Mouse (Mus musculus): Measurements from ENCODE around the gene Fxyd1. TPM values are rescaled to one million over a fixed set of nuclear protein-coding genes. Genes with fewer than 3 reads are reported as not detected.

Fxyd1 gene
- polyA plus RNA-seq, 1 experiment = 156 TPM

GRCm38 (mm10) chr7:31008889-31009288 is 48.1 kb downstream of the Fxyd1 start:
- Histone ChIP-seq H3K27ac (ENCODE audit: insufficient read depth, low read length) (no peak overlapping the region), H3K4me3 (ENCODE audit: insufficient read depth, low read length) (no peak overlapping the region), H3K4me1 (ENCODE audit: control insufficient read depth, insufficient read depth, low read length) (no peaks in the 10 kb centered on the region)
- TF ChIP-seq CTCF (IDR thresholded peaks at IDR 0.05; ENCODE audit: extremely low read depth, insufficient read depth, low read length) (no peak), POLR2A (IDR thresholded peaks at IDR 0.05; ENCODE audit: extremely low read depth, insufficient read depth, low read length) (no peak)

- no peak overlapping the region for H3K4me3 ChIP-seq (ENCODE audit: insufficient read depth, low read length)
- no peaks in the 10 kb centered on the region for H3K4me1 ChIP-seq (ENCODE audit: control insufficient read depth, insufficient read depth, low read length)
- no peak overlapping the region for H3K27ac ChIP-seq (ENCODE audit: insufficient read depth, low read length)
- no peak for TF ChIP-seq CTCF (IDR thresholded peaks at IDR 0.05; ENCODE audit: extremely low read depth, insufficient read depth, low read length)
- no peak for TF ChIP-seq POLR2A (IDR thresholded peaks at IDR 0.05; ENCODE audit: extremely low read depth, insufficient read depth, low read length)
Observed at GRCm38 (mm10) chr7:31008175-31008574, 48.8 kb downstream of the Fxyd1 start.

- Histone ChIP-seq H3K27ac (ENCODE audit: insufficient read depth, low read length) (no peak overlapping the region), H3K4me3 (ENCODE audit: insufficient read depth, low read length) (no peak overlapping the region), H3K4me1 (ENCODE audit: control insufficient read depth, insufficient read depth, low read length) (no peaks in the 10 kb centered on the region)
- TF ChIP-seq CTCF (IDR thresholded peaks at IDR 0.05; ENCODE audit: extremely low read depth, insufficient read depth, low read length) = no peak
- no peak for TF ChIP-seq POLR2A (IDR thresholded peaks at IDR 0.05; ENCODE audit: extremely low read depth, insufficient read depth, low read length)
Observed at GRCm38 (mm10) chr7:31007775-31008174, 49.2 kb downstream of the Fxyd1 start.

GRCm38 (mm10) chr7:31002650-31003049 is 54.3 kb downstream of the Fxyd1 start:
- Histone ChIP-seq H3K4me3 (ENCODE audit: insufficient read depth, low read length) (no peak overlapping the region), H3K4me1 (ENCODE audit: control insufficient read depth, insufficient read depth, low read length) (no peaks in the 10 kb centered on the region), H3K27ac (ENCODE audit: insufficient read depth, low read length) (no peak overlapping the region)
- TF ChIP-seq CTCF (IDR thresholded peaks at IDR 0.05; ENCODE audit: extremely low read depth, insufficient read depth, low read length) (no peak), POLR2A (IDR thresholded peaks at IDR 0.05; ENCODE audit: extremely low read depth, insufficient read depth, low read length) (no peak)

Other genes with a start within 250 kb of the Fxyd1 start
- 0.09 and 0.38 TPM in 2 replicates for gene Ffar2, start 233.4 kb downstream of the Fxyd1 start, polyA plus RNA-seq (2012; rRNA removed)
- 0.13 TPM in 1 of 2 replicates, not detected in the other for gene Ffar3, start 201.0 kb downstream of the Fxyd1 start, polyA plus RNA-seq (2012; rRNA removed)
- gene Ffar1, start 195.6 kb downstream of the Fxyd1 start, polyA plus RNA-seq (2012; rRNA removed) = 0.02 TPM in 1 of 2 replicates, not detected in the other
- 0.15 and 0.83 TPM in 2 replicates for gene Cd22, start 176.9 kb downstream of the Fxyd1 start, polyA plus RNA-seq (2012; rRNA removed)
- gene Mag, start 142.3 kb downstream of the Fxyd1 start, polyA plus RNA-seq (2012; rRNA removed) = 412 and 613 TPM in 2 replicates
- gene Hamp2, start 132.5 kb downstream of the Fxyd1 start, polyA plus RNA-seq (2012; rRNA removed) = not detected in 2 replicates
- gene Hamp, start 113.2 kb downstream of the Fxyd1 start, polyA plus RNA-seq (2012; rRNA removed) = not detected in 2 replicates
- 202 and 241 TPM in 2 replicates for gene Usf2, start 100.4 kb downstream of the Fxyd1 start, polyA plus RNA-seq (2012; rRNA removed)
- 10.2 and 11.3 TPM in 2 replicates for gene Lsr, start 83.7 kb downstream of the Fxyd1 start, polyA plus RNA-seq (2012; rRNA removed)
- gene Fam187b, start 83.4 kb downstream of the Fxyd1 start, polyA plus RNA-seq (2012; rRNA removed) = 0.15 and 0.38 TPM in 2 replicates
- gene Fxyd5, start 14.7 kb downstream of the Fxyd1 start, polyA plus RNA-seq (2012; rRNA removed) = 52.7 and 62.8 TPM in 2 replicates
- gene Fxyd7, start 5.7 kb downstream of the Fxyd1 start, polyA plus RNA-seq (2012; rRNA removed) = 378 and 426 TPM in 2 replicates
- gene Lgi4, start 2.1 kb upstream of the Fxyd1 start, polyA plus RNA-seq (2012; rRNA removed) = 35.6 and 37.5 TPM in 2 replicates
- gene Fxyd3, start 19.5 kb upstream of the Fxyd1 start, polyA plus RNA-seq (2012; rRNA removed) = 0.59 and 1.0 TPM in 2 replicates
- gene Hpn, start 58.1 kb upstream of the Fxyd1 start, polyA plus RNA-seq (2012; rRNA removed) = 4.2 and 4.9 TPM in 2 replicates
- 1,195 and 1,252 TPM in 2 replicates for gene Scn1b, start 69.8 kb upstream of the Fxyd1 start, polyA plus RNA-seq (2012; rRNA removed)
- gene Gramd1a, start 98.7 kb upstream of the Fxyd1 start, polyA plus RNA-seq (2012; rRNA removed) = 183 and 188 TPM in 2 replicates
- not detected in 2 replicates for gene Scgb2b2, start 233.3 kb upstream of the Fxyd1 start, polyA plus RNA-seq (2012; rRNA removed)
- gene Scgb1b2, start 234.6 kb upstream of the Fxyd1 start, polyA plus RNA-seq (2012; rRNA removed) = not detected in 2 replicates